Mouse (Mus musculus): ENCODE results near the gene Higd1c.

DNA sequence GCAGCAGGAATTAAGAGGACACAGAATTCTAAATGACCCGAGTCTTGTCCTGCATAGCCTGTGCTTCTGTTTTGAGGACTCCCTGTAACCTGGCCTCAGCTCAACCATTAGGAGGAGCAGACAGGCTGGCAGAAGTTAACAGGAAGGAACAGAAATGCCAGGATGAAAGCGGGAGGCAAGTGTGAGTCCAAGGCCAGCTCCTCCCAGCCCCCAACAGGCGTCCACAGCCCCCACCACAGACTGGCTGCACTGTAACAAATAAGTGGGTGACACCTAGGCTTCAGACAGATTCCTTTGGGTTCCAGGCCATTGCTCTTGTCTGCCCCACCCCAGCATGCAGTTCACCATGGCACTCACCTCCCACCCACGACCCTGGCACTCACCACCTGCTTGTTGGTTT is 38.5 kb downstream of the Higd1c start:
- TF ChIP-seq GATA1 (IDR thresholded peaks at IDR 0.05; ENCODE audit: low read length) (no peak), TAL1 (IDR thresholded peaks at IDR 0.05; ENCODE audit: low read length) (no peak)
